Comparison of ENCODE assay signal across 9 mouse cellular contexts in genomic region chr6:113748351-113748750, GRCm38 (mm10). TPM values are rescaled to one million over a fixed set of nuclear protein-coding genes. Genes with fewer than 3 reads are reported as not detected.
DNase-seq lines count a peak whose midpoint lies in the region; ATAC-seq lines count a peak whose summit lies in the region.
"Had no signal": no experiment of that assay in that cellular context is flagged by ENCODE, and none has a peak within 500 bp of the region (broad histone marks: within the 10 kb centered on the region; RNA-seq: fewer than 3 reads in every experiment).

No protein-coding gene starts in this region.

- no peak for ATAC-seq in forebrain, embryonic 12.5 days (ENCODE audit: low FRiP score)
- ATAC-seq in forebrain, embryonic 14.5 days: no peak
- ATAC-seq in midbrain, embryonic 16.5 days: no peak
- no peak for ATAC-seq in embryonic facial prominence, embryonic 15.5 days (ENCODE audit: insufficient number of reproducible peaks, low FRiP score, low TSS enrichment, low read depth)

- DNase-seq in forebrain, embryonic 14.5 days (ENCODE audit: low spot score): no peak
- peak; percentile 19 for DNase-seq in midbrain, embryonic 10.5 days (ENCODE audit: low spot score)
- DNase-seq in retina, embryonic 14.5 days (ENCODE audit: low spot score): peak; percentile 6
- DNase-seq in layer of hippocampus, adult 9-11 months: no peak
- DNase-seq in heart, postnatal 14 days: no peak

- no peaks in the 10 kb centered on the region for H3K9me3 ChIP-seq in forebrain, embryonic 12.5 days
- H3K9me3 ChIP-seq in forebrain, embryonic 14.5 days (replicated peaks; ENCODE audit: control insufficient read depth, low read length): no peaks in the 10 kb centered on the region
- H3K9me3 ChIP-seq in midbrain, embryonic 10.5 days (replicated peaks): no peaks in the 10 kb centered on the region
- H3K9me3 ChIP-seq in midbrain, embryonic 16.5 days (replicated peaks; ENCODE audit: control insufficient read depth, low read length, poor library complexity, severe bottlenecking): no peaks in the 10 kb centered on the region
- H3K9me3 ChIP-seq in embryonic facial prominence, embryonic 15.5 days (replicated peaks): no peaks in the 10 kb centered on the region

- H3K9ac ChIP-seq in forebrain, embryonic 12.5 days: no peak overlapping the region
- H3K9ac ChIP-seq in forebrain, embryonic 14.5 days (ENCODE audit: low read length): no peak overlapping the region
- H3K9ac ChIP-seq in midbrain, embryonic 16.5 days (ENCODE audit: low read depth, low read length): no peak overlapping the region
- H3K9ac ChIP-seq in embryonic facial prominence, embryonic 15.5 days: no peak overlapping the region

- peaks cover 13% of the 10 kb centered on the region for H3K27me3 ChIP-seq in forebrain, embryonic 12.5 days
- no peaks in the 10 kb centered on the region; the same call in 1 of the 2 replicates for H3K27me3 ChIP-seq in forebrain, embryonic 14.5 days (replicated peaks; ENCODE audit: control insufficient read depth, insufficient read depth, low read length)
- peaks cover 31% of the 10 kb centered on the region for H3K27me3 ChIP-seq in midbrain, embryonic 10.5 days (ENCODE audit: low read depth, poor library complexity, severe bottlenecking)
- peaks cover 7% of the 10 kb centered on the region; the same call in 1 of the 2 replicates for H3K27me3 ChIP-seq in midbrain, embryonic 16.5 days (ENCODE audit: control insufficient read depth, insufficient read depth, low read depth, low read length)
- H3K27me3 ChIP-seq in embryonic facial prominence, embryonic 15.5 days: peaks cover 26% of the 10 kb centered on the region

- 35% methylated on average over 26 of the region's 26 CpGs for WGBS in forebrain, embryonic 12.5 days
- 49% methylated on average over 26 of the region's 26 CpGs for WGBS in forebrain, embryonic 14.5 days
- WGBS in midbrain, embryonic 10.5 days: 31% methylated on average over 26 of the region's 26 CpGs
- 38% methylated on average over 26 of the region's 26 CpGs for WGBS in midbrain, embryonic 16.5 days
- 27% methylated on average over 26 of the region's 26 CpGs for WGBS in embryonic facial prominence, embryonic 15.5 days

- peaks cover 3% of the 10 kb centered on the region; the same call in 1 of the 2 replicates for H3K4me1 ChIP-seq in forebrain, embryonic 12.5 days
- no peaks in the 10 kb centered on the region for H3K4me1 ChIP-seq in forebrain, embryonic 14.5 days (ENCODE audit: control insufficient read depth, insufficient read depth, low read length)
- peaks cover 8% of the 10 kb centered on the region for H3K4me1 ChIP-seq in midbrain, embryonic 10.5 days
- no peaks in the 10 kb centered on the region for H3K4me1 ChIP-seq in midbrain, embryonic 16.5 days (ENCODE audit: control insufficient read depth, insufficient read depth, low read length)
- H3K4me1 ChIP-seq in embryonic facial prominence, embryonic 15.5 days: no peaks in the 10 kb centered on the region

- intact Hi-C loops in heart, postnatal 14 days (cut with DNase I): no loop called here

- no peaks in the 10 kb centered on the region for H3K36me3 ChIP-seq in forebrain, embryonic 12.5 days (replicated peaks)
- peaks cover 23% of the 10 kb centered on the region for H3K36me3 ChIP-seq in forebrain, embryonic 14.5 days (ENCODE audit: control insufficient read depth, insufficient read depth, low read length)
- H3K36me3 ChIP-seq in midbrain, embryonic 10.5 days: no peaks in the 10 kb centered on the region
- peaks cover 7% of the 10 kb centered on the region; the same call in 1 of the 2 replicates for H3K36me3 ChIP-seq in midbrain, embryonic 16.5 days (ENCODE audit: control insufficient read depth, insufficient read depth, low read length)
- no peaks in the 10 kb centered on the region for H3K36me3 ChIP-seq in embryonic facial prominence, embryonic 15.5 days

- peak overlapping the region; percentile 6; the same call in 1 of the 2 replicates for H3K4me2 ChIP-seq in forebrain, embryonic 12.5 days
- no peak overlapping the region for H3K4me2 ChIP-seq in forebrain, embryonic 14.5 days (ENCODE audit: low read length)
- no peak overlapping the region for H3K4me2 ChIP-seq in midbrain, embryonic 16.5 days (ENCODE audit: low read length)
- H3K4me2 ChIP-seq in embryonic facial prominence, embryonic 15.5 days (replicated peaks): peak overlapping the region; percentile 21; the same call in 1 of the 2 replicates

- no peak overlapping the region for H3K4me3 ChIP-seq in forebrain, embryonic 12.5 days (replicated peaks)
- H3K4me3 ChIP-seq in forebrain, embryonic 14.5 days (ENCODE audit: low read depth, low read length): no peak overlapping the region
- H3K4me3 ChIP-seq in midbrain, embryonic 10.5 days: peak overlapping the region; percentile 39
- H3K4me3 ChIP-seq in midbrain, embryonic 16.5 days (ENCODE audit: low read depth, low read length): no peak overlapping the region
- no peak overlapping the region for H3K4me3 ChIP-seq in embryonic facial prominence, embryonic 15.5 days (replicated peaks)

- no peak overlapping the region for H3K27ac ChIP-seq in forebrain, embryonic 12.5 days
- H3K27ac ChIP-seq in forebrain, embryonic 14.5 days (ENCODE audit: low read depth, low read length): no peak overlapping the region
- H3K27ac ChIP-seq in midbrain, embryonic 10.5 days (replicated peaks): peak overlapping the region; percentile 52; the same call in 1 of the 2 replicates
- no peak overlapping the region for H3K27ac ChIP-seq in midbrain, embryonic 16.5 days (ENCODE audit: low read length)
- no peak overlapping the region for H3K27ac ChIP-seq in embryonic facial prominence, embryonic 15.5 days (replicated peaks)

RNA-seq across cellular contexts. Expression of gene Sec13, which starts 7.8 kb away (rescaled TPM):
- polyA plus RNA-seq in forebrain, embryonic 12.5 days (2016; fragmentation: Nextera tagmentation; extraction: Ambion mirVana): 230 and 237 TPM in 2 replicates
- 288 and 299 TPM in 2 replicates for polyA plus RNA-seq in forebrain, embryonic 14.5 days (2014; fragmentation: Nextera tagmentation; extraction: Ambion mirVana)
- 281 and 284 TPM in 2 replicates for polyA plus RNA-seq in midbrain, embryonic 10.5 days (2016; fragmentation: Nextera tagmentation; extraction: Ambion mirVana)
- polyA plus RNA-seq in midbrain, embryonic 16.5 days (2015; fragmentation: Nextera tagmentation; extraction: Ambion mirVana): 177 and 184 TPM in 2 replicates
- polyA plus RNA-seq in embryonic facial prominence, embryonic 15.5 days (2015; fragmentation: Nextera tagmentation; extraction: Ambion mirVana): 283 and 297 TPM in 2 replicates
- total RNA-seq in heart, postnatal 14 days (2021): 10 to 100 TPM; 74.7 to 79.9 TPM

RNA-seq across cellular contexts. Expression of gene Ghrl, which starts 28.7 kb away (rescaled TPM):
- polyA plus RNA-seq in forebrain, embryonic 12.5 days (2016; fragmentation: Nextera tagmentation; extraction: Ambion mirVana): 0.92 and 1.2 TPM in 2 replicates
- polyA plus RNA-seq in forebrain, embryonic 14.5 days (2014; fragmentation: Nextera tagmentation; extraction: Ambion mirVana): 0.54 and 0.66 TPM in 2 replicates
- not detected in 2 replicates for polyA plus RNA-seq in midbrain, embryonic 10.5 days (2016; fragmentation: Nextera tagmentation; extraction: Ambion mirVana)
- polyA plus RNA-seq in midbrain, embryonic 16.5 days (2015; fragmentation: Nextera tagmentation; extraction: Ambion mirVana): 0.36 and 1.2 TPM in 2 replicates
- polyA plus RNA-seq in embryonic facial prominence, embryonic 15.5 days (2015; fragmentation: Nextera tagmentation; extraction: Ambion mirVana): 0.24 TPM in 1 of 2 replicates, not detected in the other
- under 1 TPM in 1 of 2 experiments, not detected in 1; 0.53 TPM for total RNA-seq in heart, postnatal 14 days (2021)
- total RNA-seq: left cerebral cortex, adult 8-10 months had no signal

RNA-seq across cellular contexts. Expression of gene Tatdn2, which starts 51.5 kb away (rescaled TPM):
- 0.94 and 0.96 TPM in 2 replicates for polyA plus RNA-seq in forebrain, embryonic 12.5 days (2016; fragmentation: Nextera tagmentation; extraction: Ambion mirVana)
- polyA plus RNA-seq in forebrain, embryonic 14.5 days (2014; fragmentation: Nextera tagmentation; extraction: Ambion mirVana): 1.1 and 1.6 TPM in 2 replicates
- 0.54 and 0.76 TPM in 2 replicates for polyA plus RNA-seq in midbrain, embryonic 10.5 days (2016; fragmentation: Nextera tagmentation; extraction: Ambion mirVana)
- 0.89 and 1.1 TPM in 2 replicates for polyA plus RNA-seq in midbrain, embryonic 16.5 days (2015; fragmentation: Nextera tagmentation; extraction: Ambion mirVana)
- polyA plus RNA-seq in embryonic facial prominence, embryonic 15.5 days (2015; fragmentation: Nextera tagmentation; extraction: Ambion mirVana): 0.95 and 1.1 TPM in 2 replicates
- total RNA-seq in heart, postnatal 14 days (2021): 10 to 100 TPM; 60.0 to 63.2 TPM

Comparison
In these comparisons a context has a peak if more than half of its experiments do, and no peak if none do; other contexts are left out.
1. H3K4me2 ChIP-seq: peak in forebrain, embryonic 12.5 days (single experiment) and embryonic facial prominence, embryonic 15.5 days (single experiment); none in forebrain, embryonic 14.5 days (single experiment) and midbrain, embryonic 16.5 days (single experiment).
2. DNase-seq: peak in midbrain, embryonic 10.5 days (single experiment) and retina, embryonic 14.5 days (single experiment); none in forebrain, embryonic 14.5 days (single experiment), layer of hippocampus, adult 9-11 months (single experiment) and heart, postnatal 14 days (0 of 2).